Mouse (Mus musculus) liver, embryonic 14.5 days (tissue): Measurements from ENCODE around the gene Serpina1b. TPM values are rescaled to one million over a fixed set of nuclear protein-coding genes. Genes with fewer than 3 reads are reported as not detected.
"Not testable (repeated sequence)": the region's sequence is repeated elsewhere in the genome, so short reads cannot be mapped to it uniquely, and the experiment has no call there.

Source experiments
- ATAC-seq: fragments of 200-750 bp; cut with Nextera tagmentation; 2 replicates; pipeline ENCODE4 v1.8.0; 2017; ENCODE audit warnings: moderate number of reproducible peaks, mild to moderate bottlenecking, moderate library complexity; ENCODE audit not compliant: insufficient read depth
- DNase-seq, 3 experiments: peaks; one replicate each; pipeline ENCODE4 v3.0.0-alpha.2; 2012 to 2013; ENCODE audit warnings: low read depth in 3 of 3, low spot score in 3 of 3
- H3K27ac ChIP-seq: fragments of 300-500 bp; sonication (generic); 2 replicates; pipeline ENCODE4 v1.5.1; 2014; ENCODE audit warnings: moderate library complexity, mild to moderate bottlenecking, control low read depth, inconsistent platforms
- H3K27me3 ChIP-seq: fragments of 300-500 bp; sonication (generic); 2 replicates; pipeline ENCODE4 v1.6.1; 2014; ENCODE audit warnings: mild to moderate bottlenecking, low read length, moderate library complexity; ENCODE audit not compliant: control insufficient read depth, insufficient read depth
- H3K36me3 ChIP-seq: fragments of 300-500 bp; sonication (generic); replicated peaks from 2 replicates; pipeline ENCODE4 v1.6.1; 2014; ENCODE audit warnings: low read depth; ENCODE audit not compliant: control insufficient read depth, insufficient read depth
- H3K4me1 ChIP-seq, 2 experiments: fragments of 200-500 bp in 1 of 2; fragments of 300-500 bp in 1 of 2; sonication (generic) in 1 of 2; replicated peaks; 2 replicates each; pipeline ENCODE4 v1.6.1; 2012 to 2014; ENCODE audit warnings: antibody characterized with exemption in 1 of 2, inconsistent platforms in 1 of 2, low read length in 1 of 2; ENCODE audit not compliant: control insufficient read depth in 2 of 2, insufficient read depth in 2 of 2
- H3K4me2 ChIP-seq: fragments of 300-500 bp; sonication (generic); 2 replicates; pipeline ENCODE4 v1.6.1; 2014; ENCODE audit warnings: low read depth, mild to moderate bottlenecking, control low read depth, moderate library complexity
- H3K4me3 ChIP-seq, 2 experiments: fragments of 200-500 bp in 1 of 2; fragments of 300-500 bp in 1 of 2; sonication (generic) in 1 of 2; 2 replicates each; pipeline ENCODE4 v1.5.1; 2012 to 2014; ENCODE audit warnings: low read depth in 2 of 2, low read length in 2 of 2, mild to moderate bottlenecking in 2 of 2, control low read depth in 1 of 2, inconsistent platforms in 1 of 2, moderate library complexity in 1 of 2; ENCODE audit not compliant: insufficient read depth in 1 of 2
- H3K9ac ChIP-seq: fragments of 300-500 bp; sonication (generic); replicated peaks from 2 replicates; pipeline ENCODE4 v1.6.1; 2014; ENCODE audit warnings: mild to moderate bottlenecking, control low read depth, moderate library complexity
- H3K9me3 ChIP-seq: fragments of 300-500 bp; sonication (generic); 2 replicates; pipeline ENCODE4 v1.6.1; 2016; ENCODE audit warnings: low read length, mixed read lengths; ENCODE audit not compliant: control insufficient read depth
- CTCF ChIP-seq: IDR thresholded peaks from 2 replicates; pipeline ENCODE4 v1.5.1; 2016; ENCODE audit warnings: antibody characterized with exemption, low read depth, control low read depth
- EP300 ChIP-seq: IDR thresholded peaks from 2 replicates; pipeline ENCODE4 v1.6.1; 2016; ENCODE audit warnings: antibody characterized with exemption, low read depth
- WGBS: fragments of 180-500 bp; shearing (Covaris S2); extraction: QIAGEN DNeasy Blood & Tissue Kit; methylation state at CpG from one replicate; pipeline ENCODE4 v1.1.7; 2014; ENCODE audit not compliant: insufficient replicate concordance; 5-methylcytosine and 5-hydroxymethylcytosine counted together
- polyA plus RNA-seq, 2 experiments: library from polyadenylated mRNA; depleted of rRNA in 1 of 2; stranded (reverse) in 1 of 2; unstranded in 1 of 2; fragments of >200 nt; fragmentation: Nextera tagmentation in 1 of 2; extraction: Ambion mirVana in 1 of 2; gene quantifications; 2 replicates each; pipeline versions ENCODE4 v1.2.1 to v1.2.3; 2012 to 2014

The Serpina1b gene
- polyA plus RNA-seq, 2 experiments = 741 to 823 TPM

- not testable (repeated sequence) for H3K27ac ChIP-seq, H3K4me1 ChIP-seq, H3K9me3 ChIP-seq, H3K27me3 ChIP-seq, H3K9ac ChIP-seq, H3K36me3 ChIP-seq
- peak overlapping the region; percentile 34 to 58 for H3K4me3 ChIP-seq
- ATAC-seq = peak; percentile 62
- peak in 1 of 3 experiments; percentile 0 for DNase-seq
- 59% methylated on average over 5 of the region's 6 CpGs for WGBS
- H3K4me2 ChIP-seq = peak overlapping the region; percentile 33; the same call in 1 of the 2 replicates
Observed at GRCm38 (mm10) chr12:103737791-103738580, 92.2 kb downstream of the Serpina1b start.

- H3K9me3 ChIP-seq, H3K4me3 ChIP-seq, ATAC-seq, H3K27me3 ChIP-seq, DNase-seq, H3K4me1 ChIP-seq, H3K36me3 ChIP-seq, H3K27ac ChIP-seq, H3K9ac ChIP-seq: not testable (repeated sequence)
- 57% methylated on average over 4 of the region's 4 CpGs for WGBS
- H3K4me2 ChIP-seq = peak overlapping the region; percentile 24
Observed at GRCm38 (mm10) chr12:103735566-103735965, 94.6 kb downstream of the Serpina1b start.

GRCm38 (mm10) chr12:103735101-103735500, 95.1 kb downstream of the Serpina1b start:
- WGBS = 59% methylated on average over 4 of the region's 4 CpGs
- H3K27ac ChIP-seq, H3K9me3 ChIP-seq, H3K27me3 ChIP-seq, H3K4me3 ChIP-seq, ATAC-seq, H3K4me1 ChIP-seq, DNase-seq, H3K36me3 ChIP-seq, H3K9ac ChIP-seq: not testable (repeated sequence)
- peak overlapping the region; percentile 24; the same call in 1 of the 2 replicates for H3K4me2 ChIP-seq

GRCm38 (mm10) chr12:103711537-103711936, 118.6 kb downstream of the Serpina1b start:
- Histone ChIP-seq H3K4me2 (no peak overlapping the region), H3K4me3 (no peak overlapping the region), H3K36me3 (no peaks in the 10 kb centered on the region), H3K4me1 (peaks cover 0 to 6% of the 10 kb centered on the region in 2 experiments; a peak in 1 of 4 replicates), H3K9me3 (no peaks in the 10 kb centered on the region), H3K9ac (no peak overlapping the region), H3K27ac (no peak overlapping the region), H3K27me3 (no peaks in the 10 kb centered on the region)
- no peak for ATAC-seq
- 54% methylated on average over 3 of the region's 3 CpGs for WGBS
- TF ChIP-seq CTCF (peak; percentile 26; the same call in 1 of the 2 replicates), EP300 (no peak)
- no peak for DNase-seq

GRCm38 (mm10) chr12:103710405-103710804, 119.8 kb downstream of the Serpina1b start:
- Histone ChIP-seq H3K9ac (no peak overlapping the region), H3K4me3 (no peak overlapping the region), H3K36me3 (no peaks in the 10 kb centered on the region), H3K4me1 (peaks cover 0 to 10% of the 10 kb centered on the region in 2 experiments; a peak in 1 of 4 replicates), H3K27me3 (no peaks in the 10 kb centered on the region), H3K9me3 (no peaks in the 10 kb centered on the region), H3K4me2 (no peak overlapping the region), H3K27ac (no peak overlapping the region)
- ATAC-seq (no peak), DNase-seq (no peak)
- peak; percentile 42; the same call in 1 of the 2 replicates for TF ChIP-seq CTCF
- no peak for TF ChIP-seq EP300
- WGBS = 57% methylated on average over 1 of the region's 1 CpGs
